Mouse (Mus musculus): ENCODE measurements around the gene Tpcn1. TPM values are rescaled to one million over a fixed set of nuclear protein-coding genes. Genes with fewer than 3 reads are reported as not detected.
A peak's percentile ranks its signal among the peaks of the same experiment; 100 is the strongest.

Tpcn1 gene
- total RNA-seq, 1 experiment = 14.2 TPM

DNA sequence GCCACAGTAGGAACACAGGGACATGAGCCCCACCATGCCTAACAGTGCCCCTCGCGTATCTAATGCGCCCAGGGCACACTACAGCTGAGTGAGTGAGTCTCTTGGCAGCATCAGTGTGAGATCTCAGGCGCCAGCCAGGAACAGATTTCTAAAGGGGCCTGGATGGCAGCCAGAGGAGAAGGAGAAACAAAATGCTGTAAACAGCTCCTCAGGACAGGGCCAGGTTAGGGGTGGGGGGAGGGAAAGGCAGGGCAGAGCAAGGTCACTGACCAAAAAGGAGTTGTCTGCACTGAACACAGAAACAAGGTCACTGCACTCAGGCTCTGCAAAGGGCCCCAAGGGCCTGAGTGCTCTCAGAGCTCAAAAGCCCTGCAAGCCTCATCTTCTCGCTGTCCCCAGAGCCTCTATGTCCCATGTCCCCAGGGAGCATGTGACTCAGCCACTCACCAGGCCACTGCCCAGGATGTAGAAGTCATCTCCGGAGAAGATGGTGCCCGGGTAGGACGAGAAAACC, 97.7 kb downstream of the Tpcn1 start:
- Histone ChIP-seq H3K36me3 (ENCODE audit: control insufficient read depth, insufficient read depth, low read length, poor library complexity, severe bottlenecking) (peaks cover 24% of the 10 kb centered on the region), H3K9ac (ENCODE audit: insufficient read depth, low read depth, low read length, poor library complexity, severe bottlenecking) (peak overlapping the region; percentile 54; the same call in 1 of the 2 replicates), H3K4me1 (ENCODE audit: control insufficient read depth in 2 of 2, insufficient read depth in 2 of 2, low read length in 2 of 2, poor library complexity in 1 of 2) (peaks cover 0 to 20% of the 10 kb centered on the region in 2 experiments; a peak in 2 of 4 replicates), H3K4me3 (ENCODE audit: insufficient read depth in 1 of 2, low read depth in 1 of 2, low read length in 2 of 2, poor library complexity in 1 of 2, severe bottlenecking in 1 of 2) (no peak overlapping the region), H3K27ac (ENCODE audit: insufficient read depth, low read depth, low read length, poor library complexity, severe bottlenecking) (peak overlapping the region; percentile 37; the same call in 1 of the 2 replicates), H3K9me3 (ENCODE audit: control insufficient read depth, insufficient read depth, low read depth, low read length) (no peaks in the 10 kb centered on the region)
- no peak for TF ChIP-seq CHD2 (IDR thresholded peaks at IDR 0.05; ENCODE audit: low read depth, low read length)
- TF ChIP-seq ZC3H11A (IDR thresholded peaks at IDR 0.05; ENCODE audit: borderline replicate concordance, low read depth, low read length) = no peak
- no peak for TF ChIP-seq ZNF384 (IDR thresholded peaks at IDR 0.05; ENCODE audit: low read depth, low read length)
- TF ChIP-seq MAFK (IDR thresholded peaks at IDR 0.05; ENCODE audit: insufficient read depth, low read depth, low read length) = no peak
- no peak for TF ChIP-seq HCFC1 (IDR thresholded peaks at IDR 0.05; ENCODE audit: borderline replicate concordance, insufficient read depth, low read length)
- in situ Hi-C loops (cut with MboI; ENCODE audit: low sequenced_read_pairs in 2 of 2, unreplicated experiment in 2 of 2) = no loop called here
- DNase-seq (ENCODE audit: low read depth, low spot score) = no peak

DNA sequence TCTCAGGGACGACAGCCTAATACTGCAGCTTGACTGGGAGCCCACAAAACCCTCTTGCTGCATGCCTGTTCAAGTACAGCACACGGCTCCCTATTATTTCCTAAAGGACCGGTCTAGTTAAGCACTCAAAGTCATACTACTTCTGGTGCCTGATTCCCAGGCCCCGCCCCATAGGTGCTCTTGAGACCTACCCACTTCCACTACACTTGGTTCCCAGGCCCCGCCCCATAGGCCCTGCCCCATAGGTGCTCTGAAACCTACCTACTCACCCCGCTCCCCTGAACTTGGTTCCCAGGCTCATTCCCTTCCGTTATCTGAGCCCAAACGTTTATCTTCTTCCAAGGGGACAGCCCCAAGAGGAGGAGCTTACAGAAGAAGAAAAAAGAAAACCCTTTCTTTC, 100.6 kb downstream of the Tpcn1 start:
- H3K4me1 ChIP-seq (ENCODE audit: control insufficient read depth in 2 of 2, insufficient read depth in 2 of 2, low read length in 2 of 2, poor library complexity in 1 of 2) = peaks cover 0 to 18% of the 10 kb centered on the region in 2 experiments; a peak in 2 of 4 replicates
- H3K4me3 ChIP-seq (ENCODE audit: insufficient read depth in 1 of 2, low read depth in 1 of 2, low read length in 2 of 2, poor library complexity in 1 of 2, severe bottlenecking in 1 of 2) = no peak overlapping the region
- no peak overlapping the region for H3K27ac ChIP-seq (ENCODE audit: insufficient read depth, low read depth, low read length, poor library complexity, severe bottlenecking)
- TF ChIP-seq HCFC1 (IDR thresholded peaks at IDR 0.05; ENCODE audit: borderline replicate concordance, insufficient read depth, low read length) = no peak
- TF ChIP-seq ZNF384 (IDR thresholded peaks at IDR 0.05; ENCODE audit: low read depth, low read length) = no peak
- no peak for TF ChIP-seq MAFK (IDR thresholded peaks at IDR 0.05; ENCODE audit: insufficient read depth, low read depth, low read length)
- TF ChIP-seq CHD2 (IDR thresholded peaks at IDR 0.05; ENCODE audit: low read depth, low read length) = no peak
- DNase-seq (ENCODE audit: low read depth, low spot score) = no peak
- H3K9ac ChIP-seq (ENCODE audit: insufficient read depth, low read depth, low read length, poor library complexity, severe bottlenecking) = no peak overlapping the region
- in situ Hi-C loops (cut with MboI; ENCODE audit: low sequenced_read_pairs in 2 of 2, unreplicated experiment in 2 of 2) = no loop called here
- H3K36me3 ChIP-seq (ENCODE audit: control insufficient read depth, insufficient read depth, low read length, poor library complexity, severe bottlenecking) = peaks cover 30% of the 10 kb centered on the region
- no peaks in the 10 kb centered on the region for H3K9me3 ChIP-seq (ENCODE audit: control insufficient read depth, insufficient read depth, low read depth, low read length)

Other genes with a start within 250 kb of the Tpcn1 start
- 0.13 and 0.16 TPM in 2 replicates for gene Lhx5, start 157.0 kb downstream of the Tpcn1 start, total RNA-seq (2012; rRNA removed)
- gene Sdsl, start 115.9 kb downstream of the Tpcn1 start, total RNA-seq (2012; rRNA removed) = 0.67 TPM in 1 of 2 replicates, not detected in the other
- gene Sds, start 112.1 kb downstream of the Tpcn1 start, total RNA-seq (2012; rRNA removed) = 0.22 TPM in 1 of 2 replicates, not detected in the other
- 35.3 and 59.2 TPM in 2 replicates for gene Plbd2, start 85.0 kb downstream of the Tpcn1 start, total RNA-seq (2012; rRNA removed)
- 20.5 and 34.5 TPM in 2 replicates for gene Slc8b1, start 77.5 kb downstream of the Tpcn1 start, total RNA-seq (2012; rRNA removed)
- gene Iqcd, start 343 bp upstream of the Tpcn1 start, total RNA-seq (2012; rRNA removed) = 0.16 TPM in 1 of 2 replicates, not detected in the other
- gene Rita1, start 23.9 kb upstream of the Tpcn1 start, total RNA-seq (2012; rRNA removed) = 20.6 and 23.7 TPM in 2 replicates
- gene Ddx54, start 24.1 kb upstream of the Tpcn1 start, total RNA-seq (2012; rRNA removed) = 90.7 and 108 TPM in 2 replicates
- not detected in 2 replicates for gene Cfap73, start 45.6 kb upstream of the Tpcn1 start, total RNA-seq (2012; rRNA removed)
- 3.5 and 6.9 TPM in 2 replicates for gene Rasal1, start 60.1 kb upstream of the Tpcn1 start, total RNA-seq (2012; rRNA removed)
- gene Dtx1, start 123.3 kb upstream of the Tpcn1 start, total RNA-seq (2012; rRNA removed) = 13.6 and 29.4 TPM in 2 replicates
- 0.85 and 1.3 TPM in 2 replicates for gene Oas2, start 161.2 kb upstream of the Tpcn1 start, total RNA-seq (2012; rRNA removed)
- gene Oas3, start 189.0 kb upstream of the Tpcn1 start, total RNA-seq (2012; rRNA removed) = 1.6 and 2.4 TPM in 2 replicates
- gene Oas1e, start 206.9 kb upstream of the Tpcn1 start, total RNA-seq (2012; rRNA removed) = 0.18 and 0.32 TPM in 2 replicates
- gene Oas1c, start 223.8 kb upstream of the Tpcn1 start, total RNA-seq (2012; rRNA removed) = 1.2 and 1.6 TPM in 2 replicates